8 mouse cellular contexts compared by ENCODE assay signal in genomic region chr5:88765587-88765986, GRCm38 (mm10). TPM values are rescaled to one million over a fixed set of nuclear protein-coding genes. Genes with fewer than 3 reads are reported as not detected.
DNase-seq lines count a peak whose midpoint lies in the region; ATAC-seq and TF ChIP-seq lines count a peak whose summit lies in the region.

No protein-coding gene starts in this region.

- no peak for DNase-seq in layer of hippocampus, adult 2 months (ENCODE audit: low spot score in 2 of 2)
- no peak for DNase-seq in layer of hippocampus, adult 9-10 months (ENCODE audit: low spot score)
- peak; percentile 37 for DNase-seq in hindlimb bud, embryonic 11.5 days (ENCODE audit: extremely low spot score, low read depth, low spot score)
- DNase-seq in urinary bladder, adult 2 months (ENCODE audit: low spot score): no peak
- DNase-seq in kidney, postnatal 10 days: no peak

- H3K36me3 ChIP-seq in neural tube, embryonic 12.5 days: peaks cover 9% of the 10 kb centered on the region; the same call in 1 of the 2 replicates

- no peak for TF ChIP-seq CTCF in layer of hippocampus, adult 2 months (conservative IDR thresholded peaks at IDR 0.05)
- no peak for TF ChIP-seq CTCF in cortical plate, adult 2 months (IDR thresholded peaks at IDR 0.05; ENCODE audit: extremely low read depth, insufficient read depth, low read length)

- no peak for TF ChIP-seq POLR2A in cortical plate, adult 2 months (IDR thresholded peaks at IDR 0.05; ENCODE audit: extremely low read depth, insufficient read depth, low read length)

- H3K27ac ChIP-seq in layer of hippocampus, adult 2 months: peak overlapping the region; percentile 81
- no peak overlapping the region for H3K27ac ChIP-seq in cortical plate, adult 2 months (ENCODE audit: insufficient read depth, low read length)
- peak overlapping the region; percentile 82; the same call in 1 of the 2 replicates for H3K27ac ChIP-seq in neural tube, embryonic 12.5 days

- peak overlapping the region; percentile 89 for H3K4me3 ChIP-seq in layer of hippocampus, adult 2 months
- H3K4me3 ChIP-seq in cortical plate, adult 2 months (ENCODE audit: insufficient read depth, low read length): peak overlapping the region; percentile 98
- H3K4me3 ChIP-seq in neural tube, embryonic 12.5 days: peak overlapping the region; percentile 68

- ATAC-seq in neural tube, embryonic 12.5 days (ENCODE audit: low FRiP score, low read depth): no peak
- ATAC-seq in activated CD4-positive, CD25-positive, alpha-beta regulatory T cell, adult 4 months: no peak

- peak overlapping the region; percentile 62 for H3K4me2 ChIP-seq in neural tube, embryonic 12.5 days (replicated peaks)

- H3K27me3 ChIP-seq in neural tube, embryonic 12.5 days (replicated peaks): no peaks in the 10 kb centered on the region

- no peaks in the 10 kb centered on the region; the same call in 1 of the 2 replicates for H3K4me1 ChIP-seq in cortical plate, adult 2 months (ENCODE audit: control insufficient read depth, insufficient read depth, low read length)
- H3K4me1 ChIP-seq in neural tube, embryonic 12.5 days: peaks cover 19% of the 10 kb centered on the region; the same call in 1 of the 2 replicates

- no peaks in the 10 kb centered on the region for H3K9me3 ChIP-seq in neural tube, embryonic 12.5 days

- H3K9ac ChIP-seq in neural tube, embryonic 12.5 days: peak overlapping the region; percentile 80

- WGBS in neural tube, embryonic 12.5 days: 14% methylated on average over 6 of the region's 6 CpGs

RNA-seq across cellular contexts. Expression of gene Dck, which starts 0.8 kb away (rescaled TPM):
- total RNA-seq in layer of hippocampus, adult 2 months (2021): 10 to 100 TPM; 13.7 to 14.9 TPM
- polyA plus RNA-seq in cortical plate, adult 2 months (2012; rRNA removed): 15.7 and 16.6 TPM in 2 replicates
- 95.3 and 97.4 TPM in 2 replicates for polyA plus RNA-seq in neural tube, embryonic 12.5 days (2016; fragmentation: Nextera tagmentation; extraction: Ambion mirVana)
- polyA plus RNA-seq in activated CD4-positive, CD25-positive, alpha-beta regulatory T cell, adult 4 months (2017; shearing (Covaris generic)): 10 to 100 TPM; 57.9 to 66.8 TPM
- 5.8 TPM in 2 replicates for polyA plus RNA-seq in urinary bladder, adult 2 months (2012; rRNA removed)

RNA-seq across cellular contexts. Expression of gene Mob1b, which starts 44.9 kb away (rescaled TPM):
- total RNA-seq in layer of hippocampus, adult 2 months (2021): 10 to 100 TPM; 29.6 to 31.9 TPM
- 11.4 and 11.9 TPM in 2 replicates for polyA plus RNA-seq in cortical plate, adult 2 months (2012; rRNA removed)
- 13.5 and 14.0 TPM in 2 replicates for polyA plus RNA-seq in neural tube, embryonic 12.5 days (2016; fragmentation: Nextera tagmentation; extraction: Ambion mirVana)
- polyA plus RNA-seq in activated CD4-positive, CD25-positive, alpha-beta regulatory T cell, adult 4 months (2017; shearing (Covaris generic)): 10 to 100 TPM; 10.2 to 10.5 TPM
- 20.3 and 23.8 TPM in 2 replicates for polyA plus RNA-seq in urinary bladder, adult 2 months (2012; rRNA removed)
